In the genomic region with DNA sequence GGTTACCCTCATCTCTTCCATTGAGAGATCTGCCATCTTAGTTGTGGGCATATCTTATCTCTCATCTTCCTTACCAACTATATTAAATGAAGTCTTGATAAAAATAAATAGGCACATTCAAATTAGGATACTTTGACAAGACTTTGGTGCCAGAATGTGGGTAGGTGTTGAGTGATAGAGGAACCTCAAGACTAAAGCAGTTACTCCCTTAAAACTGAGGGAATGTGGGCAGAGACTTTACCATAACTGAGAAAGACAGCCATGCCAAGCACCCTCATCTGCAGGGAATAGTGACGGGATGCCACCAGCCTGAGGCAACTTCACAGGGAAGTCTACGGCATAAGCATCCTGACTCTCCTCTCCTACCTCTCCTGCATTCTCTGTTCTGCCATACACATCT, we compare ENCODE assay signal across 23 mouse cellular contexts.
"Had no signal": no experiment of that assay in that cellular context is flagged by ENCODE, and none has a peak within 500 bp of the region (broad histone marks: within the 10 kb centered on the region; RNA-seq: fewer than 3 reads in every experiment).

No protein-coding gene starts in this region.

- H3K36me3 ChIP-seq: midbrain, embryonic 10.5 days; midbrain, embryonic 13.5 days; neural tube, embryonic 13.5 days; stomach, embryonic 15.5 days had no signal

- H3K9me3 ChIP-seq: megakaryocyte, embryonic 14.5 days; midbrain, embryonic 10.5 days; midbrain, embryonic 13.5 days; neural tube, embryonic 13.5 days; stomach, embryonic 15.5 days had no signal

- H3K27ac ChIP-seq: kidney, postnatal 0 days; layer of hippocampus, adult 2 months; liver, embryonic 14.5 days; midbrain, embryonic 10.5 days; midbrain, embryonic 13.5 days; neural tube, embryonic 13.5 days; stomach, embryonic 15.5 days had no signal

- DNase-seq: kidney, adult 2 months; kidney, postnatal 25 days; layer of hippocampus, adult 9-11 months; liver, postnatal 0 days; lung, embryonic 14.5 days; lung, postnatal 36 days; retina, postnatal 1 day; spleen, adult 18-20 months; thymus, adult 18-20 months; thymus, postnatal 36 days had no signal

- H3K4me1 ChIP-seq: megakaryocyte, embryonic 14.5 days; midbrain, embryonic 10.5 days; midbrain, embryonic 13.5 days; neural tube, embryonic 13.5 days; stomach, embryonic 15.5 days had no signal

- H3K4me2 ChIP-seq: liver, embryonic 11.5 days; lung, embryonic 14.5 days; midbrain, embryonic 13.5 days; neural tube, embryonic 13.5 days; stomach, embryonic 15.5 days had no signal

- H3K9ac ChIP-seq: liver, embryonic 14.5 days; liver, postnatal 0 days; lung, embryonic 14.5 days; midbrain, embryonic 13.5 days; neural tube, embryonic 13.5 days; stomach, embryonic 15.5 days had no signal

- ATAC-seq: intestine, postnatal 0 days; liver, postnatal 0 days; lung, postnatal 0 days; midbrain, embryonic 13.5 days; midbrain, embryonic 16.5 days had no signal

- H3K4me3 ChIP-seq: layer of hippocampus, adult 2 months; megakaryocyte, embryonic 14.5 days; midbrain, embryonic 10.5 days; midbrain, embryonic 13.5 days; myocyte; neural tube, embryonic 13.5 days; stomach, embryonic 15.5 days had no signal

- H3K27me3 ChIP-seq: megakaryocyte, embryonic 14.5 days; midbrain, embryonic 13.5 days; neural tube, embryonic 13.5 days; stomach, embryonic 15.5 days had no signal
